Mouse (Mus musculus): Measurements from ENCODE around the gene AC131692.1. TPM values are rescaled to one million over a fixed set of nuclear protein-coding genes. Genes with fewer than 3 reads are reported as not detected.

Gene AC131692.1
- polyA plus RNA-seq, 1 experiment from 2014 or later = not detected

GRCm38 (mm10) chr19:6058513-6058912 lies 35.7 kb upstream of the AC131692.1 start:
- ATAC-seq (ENCODE audit: insufficient number of reproducible peaks, low FRiP score, low TSS enrichment, low read depth) = no peak
- Histone ChIP-seq H3K4me1 (peaks cover 35% of the 10 kb centered on the region), H3K4me2 (peak overlapping the region; percentile 70), H3K9me3 (no peaks in the 10 kb centered on the region), H3K9ac (peak overlapping the region; percentile 90), H3K27me3 (no peaks in the 10 kb centered on the region), H3K36me3 (peaks cover 32% of the 10 kb centered on the region), H3K27ac (peak overlapping the region; percentile 84), H3K4me3 (peak overlapping the region; percentile 90)
- 33% methylated on average over 5 of the region's 5 CpGs for WGBS

GRCm38 (mm10) chr19:6058966-6059365 lies 35.3 kb upstream of the AC131692.1 start:
- no peaks in the 10 kb centered on the region for H3K9me3 ChIP-seq
- WGBS = 73% methylated on average over 5 of the region's 5 CpGs

GRCm38 (mm10) chr19:6061021-6061533 lies 33.1 kb upstream of the AC131692.1 start, which contains the start of gene Znhit2:
Gene Znhit2 (plus strand): TSS chr19:6061192.
- Histone ChIP-seq H3K27me3 (no peaks in the 10 kb centered on the region), H3K36me3 (peaks cover 10% of the 10 kb centered on the region), H3K9me3 (no peaks in the 10 kb centered on the region), H3K27ac (peak within 1 kb of the TSS; percentile 94), H3K4me3 (peak within 1 kb of the TSS; percentile 85), H3K9ac (peak within 1 kb of the TSS; percentile 86), H3K4me2 (peak within 1 kb of the TSS; percentile 94), H3K4me1 (peaks cover 35% of the 10 kb centered on the region)
- WGBS = under 1% methylated on average over 58 of the region's 58 CpGs
- ATAC-seq (ENCODE audit: insufficient number of reproducible peaks, low FRiP score, low TSS enrichment, low read depth) = peak; percentile 70; the same call in 1 of the 2 replicates

More at GRCm38 (mm10) chr19:6058966-6059365, 35.3 kb upstream of the AC131692.1 start:
- Histone ChIP-seq H3K9ac (no peak overlapping the region; the same call in 1 of the 2 replicates), H3K27ac (peak overlapping the region; percentile 84; the same call in 1 of the 2 replicates), H3K27me3 (no peaks in the 10 kb centered on the region), H3K4me2 (peak overlapping the region; percentile 70), H3K4me1 (peaks cover 35% of the 10 kb centered on the region), H3K4me3 (peak overlapping the region; percentile 90), H3K36me3 (peaks cover 27% of the 10 kb centered on the region)
- no peak for ATAC-seq (ENCODE audit: insufficient number of reproducible peaks, low FRiP score, low TSS enrichment, low read depth)

- H3K4me1 ChIP-seq = peaks cover 35% of the 10 kb centered on the region
- peak overlapping the region; percentile 86 for H3K9ac ChIP-seq
- no peaks in the 10 kb centered on the region for H3K9me3 ChIP-seq
- H3K4me2 ChIP-seq = peak overlapping the region; percentile 94
- WGBS = 2% methylated on average over 44 of the region's 44 CpGs
- no peaks in the 10 kb centered on the region for H3K27me3 ChIP-seq
- no peak for ATAC-seq (ENCODE audit: insufficient number of reproducible peaks, low FRiP score, low TSS enrichment, low read depth)
- H3K4me3 ChIP-seq = peak overlapping the region; percentile 85
- H3K27ac ChIP-seq = peak overlapping the region; percentile 94
- H3K36me3 ChIP-seq = peaks cover 10% of the 10 kb centered on the region
Measured at GRCm38 (mm10) chr19:6061641-6062302, 32.4 kb upstream of the AC131692.1 start.

GRCm38 (mm10) chr19:6062418-6062817 lies 31.8 kb upstream of the AC131692.1 start:
- Histone ChIP-seq H3K9ac (peak overlapping the region; percentile 86; the same call in 1 of the 2 replicates), H3K4me2 (peak overlapping the region; percentile 94), H3K9me3 (no peaks in the 10 kb centered on the region), H3K36me3 (peaks cover 10% of the 10 kb centered on the region), H3K27ac (peak overlapping the region; percentile 94), H3K4me1 (peaks cover 39% of the 10 kb centered on the region), H3K4me3 (peak overlapping the region; percentile 85), H3K27me3 (no peaks in the 10 kb centered on the region)
- ATAC-seq (ENCODE audit: insufficient number of reproducible peaks, low FRiP score, low TSS enrichment, low read depth) = no peak
- 65% methylated on average over 5 of the region's 5 CpGs for WGBS

- ATAC-seq (ENCODE audit: insufficient number of reproducible peaks, low FRiP score, low TSS enrichment, low read depth) = no peak
- peaks cover 46% of the 10 kb centered on the region for H3K4me1 ChIP-seq
- WGBS = 92% methylated on average over 6 of the region's 6 CpGs
- no peak overlapping the region for H3K9ac ChIP-seq
- H3K4me3 ChIP-seq = no peak overlapping the region
- no peak overlapping the region for H3K4me2 ChIP-seq
- no peaks in the 10 kb centered on the region for H3K27me3 ChIP-seq
- no peak overlapping the region for H3K27ac ChIP-seq
- no peaks in the 10 kb centered on the region for H3K9me3 ChIP-seq
- peaks cover 10% of the 10 kb centered on the region for H3K36me3 ChIP-seq
Measured at GRCm38 (mm10) chr19:6063081-6063480, 31.1 kb upstream of the AC131692.1 start.

GRCm38 (mm10) chr19:6066571-6066970 lies 27.6 kb upstream of the AC131692.1 start:
- Histone ChIP-seq H3K27ac (peak overlapping the region; percentile 72; the same call in 1 of the 2 replicates), H3K4me1 (peaks cover 36% of the 10 kb centered on the region), H3K9me3 (no peaks in the 10 kb centered on the region), H3K4me2 (peak overlapping the region; percentile 82), H3K9ac (peak overlapping the region; percentile 41), H3K4me3 (peak overlapping the region; percentile 45), H3K36me3 (peaks cover 28% of the 10 kb centered on the region), H3K27me3 (no peaks in the 10 kb centered on the region)
- WGBS = 35% methylated on average over 5 of the region's 5 CpGs
- no peak for ATAC-seq (ENCODE audit: insufficient number of reproducible peaks, low FRiP score, low TSS enrichment, low read depth)

GRCm38 (mm10) chr19:6067011-6067723 lies 27.1 kb upstream of the AC131692.1 start:
- H3K9me3 ChIP-seq = no peaks in the 10 kb centered on the region
- H3K27me3 ChIP-seq = no peaks in the 10 kb centered on the region
- peaks cover 28% of the 10 kb centered on the region for H3K36me3 ChIP-seq
- H3K4me1 ChIP-seq = peaks cover 30% of the 10 kb centered on the region
- H3K27ac ChIP-seq = peak overlapping the region; percentile 72
- peak; percentile 30; the same call in 1 of the 2 replicates for ATAC-seq (ENCODE audit: insufficient number of reproducible peaks, low FRiP score, low TSS enrichment, low read depth)
- peak overlapping the region; percentile 41 for H3K9ac ChIP-seq
- WGBS = under 1% methylated on average over 30 of the region's 30 CpGs
- H3K4me2 ChIP-seq = peak overlapping the region; percentile 82
- H3K4me3 ChIP-seq = peak overlapping the region; percentile 45

- 9% methylated on average over 33 of the region's 33 CpGs for whole genome bisulfite sequencing
- Histone ChIP-seq H3K36me3 (peaks cover 33% of the 10 kb centered on the region), H3K4me3 (peak within 1 kb of the TSS; percentile 45), H3K9me3 (no peaks in the 10 kb centered on the region), H3K9ac (peak within 1 kb of the TSS; percentile 41), H3K27me3 (no peaks in the 10 kb centered on the region), H3K4me2 (peak within 1 kb of the TSS; percentile 82), H3K4me1 (peaks cover 23% of the 10 kb centered on the region), H3K27ac (peak within 1 kb of the TSS; percentile 72)
- ATAC-seq (ENCODE audit: insufficient number of reproducible peaks, low FRiP score, low TSS enrichment, low read depth) = peak; percentile 81
Measured at GRCm38 (mm10) chr19:6067724-6068415, 26.3 kb upstream of the AC131692.1 start, which contains the start of gene Tm7sf2. Gene Tm7sf2 (minus strand): TSS chr19:6068373.

- peaks cover 40% of the 10 kb centered on the region for H3K36me3 ChIP-seq
- no peaks in the 10 kb centered on the region for H3K9me3 ChIP-seq
- H3K4me3 ChIP-seq = no peak overlapping the region
- no peak overlapping the region for H3K9ac ChIP-seq
- no peak overlapping the region for H3K27ac ChIP-seq
- no peaks in the 10 kb centered on the region for H3K27me3 ChIP-seq
- peaks cover 23% of the 10 kb centered on the region for H3K4me1 ChIP-seq
- H3K4me2 ChIP-seq = no peak overlapping the region
- ATAC-seq (ENCODE audit: insufficient number of reproducible peaks, low FRiP score, low TSS enrichment, low read depth) = no peak
- 79% methylated on average over 4 of the region's 4 CpGs for WGBS
Measured at GRCm38 (mm10) chr19:6068951-6069350, 25.3 kb upstream of the AC131692.1 start.

GRCm38 (mm10) chr19:6069851-6070250 lies 24.4 kb upstream of the AC131692.1 start:
- Histone ChIP-seq H3K9ac (no peak overlapping the region), H3K9me3 (no peaks in the 10 kb centered on the region), H3K4me3 (no peak overlapping the region), H3K36me3 (peaks cover 47% of the 10 kb centered on the region), H3K4me2 (no peak overlapping the region), H3K4me1 (peaks cover 23% of the 10 kb centered on the region), H3K27ac (no peak overlapping the region), H3K27me3 (no peaks in the 10 kb centered on the region)
- ATAC-seq (ENCODE audit: insufficient number of reproducible peaks, low FRiP score, low TSS enrichment, low read depth) = no peak
- 90% methylated on average over 10 of the region's 10 CpGs for WGBS

All from limb, embryonic 15.5 days (tissue).